Mouse (Mus musculus) adrenal gland, adult 2 months (tissue): ENCODE results near the gene Tmf1. TPM values are rescaled to one million over a fixed set of nuclear protein-coding genes. Genes with fewer than 3 reads are reported as not detected.
A peak's percentile ranks its signal among the peaks of the same experiment; 100 is the strongest.

ENCODE experiments used
- DNase-seq: peaks from one replicate; pipeline ENCODE4 v3.0.0; 2021
- long read RNA-seq: library from polyadenylated mRNA; stranded (forward); transcript quantifications from one replicate; pipeline ENCODE4 v2.0.0, GENCODE M21; 2021
- polyA plus RNA-seq: library from polyadenylated mRNA; depleted of rRNA; stranded (reverse); fragments of >200 nt; gene quantifications from 2 replicates; pipeline ENCODE4 v1.2.3, GENCODE M21; 2012; rRNA removed
- total RNA-seq, 2 experiments: library from RNA; stranded (reverse); gene quantifications; 2 replicates each; pipeline ENCODE4 v1.2.3; 2021

Gene Tmf1
- total RNA-seq: 10 to 100 TPM; 49.3 to 61.8 TPM
- 1.9 and 2.4 TPM in 2 replicates for polyA plus RNA-seq
- long read RNA-seq, full-length matches to known transcripts: 7 of 10 reads
- long read RNA-seq, partial matches to known transcripts: 2 of 10 reads
- long read RNA-seq, other reads (novel, unspliced or antisense): 1 of 10 reads

DNA sequence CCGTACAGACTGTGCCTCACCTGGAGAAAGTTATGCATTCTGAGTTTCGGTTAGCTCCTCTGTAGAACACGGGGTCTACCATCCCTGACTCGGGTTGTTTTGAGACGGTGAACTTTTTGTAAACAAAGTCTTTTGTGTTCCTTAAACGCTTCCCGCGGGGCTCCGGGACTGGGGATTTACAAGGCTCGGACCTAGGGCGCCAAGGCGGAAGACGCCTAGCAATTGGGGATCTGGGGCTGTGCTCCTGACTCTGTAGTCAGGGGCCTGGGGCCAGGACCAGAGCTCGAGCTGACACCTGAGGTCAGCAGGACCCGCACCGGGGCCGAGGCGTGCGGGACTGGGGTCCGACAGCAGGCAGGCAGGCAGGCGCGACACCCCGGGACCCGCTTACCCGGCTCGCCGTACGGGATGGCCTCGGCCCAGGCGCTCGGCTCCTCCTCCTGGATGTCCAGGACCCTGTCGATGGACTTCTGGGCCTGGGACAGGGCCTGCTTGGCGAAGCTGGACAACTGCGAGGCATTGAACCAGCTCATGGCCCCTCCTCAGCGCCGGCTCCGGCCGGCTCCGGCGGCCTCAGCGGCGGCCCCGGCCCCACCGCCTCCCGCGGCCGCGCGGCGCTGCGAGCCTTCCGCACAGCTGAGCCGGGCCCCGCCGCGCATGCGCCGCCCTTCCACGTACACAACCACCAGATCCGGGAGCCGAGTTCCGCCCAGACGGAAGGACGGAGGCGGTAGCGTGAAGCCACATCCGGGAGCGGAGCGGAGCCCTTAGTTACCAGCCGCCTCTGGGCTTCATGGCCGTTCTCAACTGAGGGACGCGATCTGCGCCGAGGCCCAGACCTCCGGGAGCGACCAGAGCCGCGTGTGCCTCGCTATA is at the start of gene Tmf1:
TSS of gene Tmf1 (minus strand) at position 632 of the 876 bp plus-strand sequence.
- DNase-seq: peak; percentile 98

- no peak for DNase-seq
These were observed 48.3 kb upstream of the Tmf1 start for GRCm38 (mm10) chr6:97227067-97227847.

- no peak for DNase-seq
These were observed 47.2 kb upstream of the Tmf1 start for GRCm38 (mm10) chr6:97226083-97226491.

GRCm38 (mm10) chr6:97224505-97224904 is 45.6 kb upstream of the Tmf1 start:
- DNase-seq: no peak

- no peak for DNase-seq
These were observed 44.6 kb upstream of the Tmf1 start for GRCm38 (mm10) chr6:97223566-97223965.

- no peak for DNase-seq
These were observed 44.1 kb upstream of the Tmf1 start for GRCm38 (mm10) chr6:97222931-97223467.

DNA sequence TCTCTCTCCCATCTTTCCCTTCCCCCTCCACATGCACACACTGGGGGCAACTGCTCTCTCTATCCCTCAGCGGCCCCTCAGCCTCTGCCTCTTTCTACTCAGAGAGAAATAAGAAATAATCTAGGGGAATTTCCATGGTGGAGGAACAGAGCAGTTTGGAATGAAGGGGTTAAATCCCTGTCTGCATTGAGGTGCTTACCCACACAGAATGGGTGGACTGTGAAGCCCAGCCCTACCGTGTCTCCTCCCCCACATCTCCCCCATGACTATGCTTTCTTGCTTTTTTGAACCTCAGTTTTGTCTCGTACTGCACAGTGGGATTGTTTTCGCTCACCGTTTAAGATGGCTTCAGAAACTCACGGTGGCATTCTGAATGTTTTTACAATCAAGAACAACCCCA is 43.4 kb upstream of the Tmf1 start:
- DNase-seq: no peak

DNA sequence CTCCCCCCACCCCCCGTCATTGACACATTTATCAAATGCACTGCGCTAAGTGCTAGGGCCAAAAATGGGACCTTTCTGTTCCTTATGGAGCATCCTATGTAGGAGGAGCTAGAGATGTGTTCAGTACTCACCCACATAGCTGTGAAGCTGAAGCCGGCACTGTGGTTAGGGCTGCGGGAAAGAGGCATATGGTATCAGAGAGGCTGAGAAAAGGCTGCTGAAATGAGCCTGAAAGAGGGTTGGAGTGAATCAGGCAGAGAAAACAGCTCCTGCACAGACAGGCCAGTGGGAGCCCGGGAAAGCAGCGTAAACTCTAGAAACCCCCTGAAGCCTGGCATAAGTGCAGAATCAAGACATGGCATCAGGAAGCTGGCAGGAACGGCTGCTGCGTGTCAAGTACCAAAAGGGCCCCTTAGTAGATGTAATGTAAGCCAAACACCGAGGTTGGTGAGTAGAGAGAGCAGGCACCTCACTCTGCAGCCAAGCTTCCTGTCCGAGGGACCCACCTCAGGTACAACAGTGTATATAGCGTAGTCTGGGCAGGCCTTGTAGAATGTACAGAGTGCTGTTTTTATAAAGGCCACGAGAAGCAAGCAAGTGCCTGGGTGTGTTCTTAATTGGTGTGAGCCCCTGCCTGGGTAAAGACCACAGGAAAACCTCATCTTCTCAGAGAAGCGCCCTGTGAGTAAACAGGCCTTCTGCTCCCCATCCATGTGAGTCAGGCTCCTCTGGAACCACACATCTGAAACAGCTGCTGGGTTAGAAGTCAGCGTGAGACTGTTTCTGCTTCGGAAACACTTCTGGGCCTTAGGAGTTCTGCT is 42.5 kb upstream of the Tmf1 start:
- DNase-seq: no peak

- no peak for DNase-seq
These were observed 41.8 kb upstream of the Tmf1 start for GRCm38 (mm10) chr6:97220672-97221071.

DNA sequence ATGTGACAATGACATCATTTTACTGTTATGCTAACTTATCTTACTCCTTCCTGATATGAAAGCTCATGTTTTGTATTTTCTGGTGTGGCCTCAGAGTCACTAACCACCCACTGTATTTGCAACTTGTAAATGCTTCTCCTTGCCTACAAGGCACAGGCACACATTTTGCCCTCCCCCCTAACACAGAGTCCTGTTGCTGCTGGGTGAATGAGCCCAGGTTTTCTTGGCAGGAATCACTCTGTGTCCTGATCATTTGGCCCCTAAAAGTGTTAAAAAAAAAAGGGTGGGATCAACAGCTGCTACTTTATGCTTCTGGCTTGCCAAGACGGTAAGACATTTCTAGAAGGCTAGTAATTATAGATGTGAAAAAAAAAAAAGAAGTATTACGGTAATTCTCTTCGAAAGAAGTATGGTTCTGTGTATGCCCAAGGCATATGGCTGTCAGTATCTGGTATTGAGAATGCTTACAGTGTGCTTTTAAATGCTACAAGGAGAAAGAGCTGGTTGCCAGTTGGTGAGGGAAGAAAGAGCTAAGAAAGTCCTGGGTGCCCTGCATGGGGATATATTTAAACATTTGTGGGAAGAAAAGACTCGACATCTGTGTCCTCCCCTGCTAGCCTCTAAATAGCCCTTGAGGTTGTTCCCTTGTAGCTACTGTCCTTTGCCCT is 37.4 kb upstream of the Tmf1 start:
- DNase-seq: no peak

- DNase-seq: peak; percentile 84
These were observed 33.1 kb upstream of the Tmf1 start for GRCm38 (mm10) chr6:97211981-97212380.

- DNase-seq: no peak
These were observed 32.2 kb upstream of the Tmf1 start for GRCm38 (mm10) chr6:97210962-97211601.

DNA sequence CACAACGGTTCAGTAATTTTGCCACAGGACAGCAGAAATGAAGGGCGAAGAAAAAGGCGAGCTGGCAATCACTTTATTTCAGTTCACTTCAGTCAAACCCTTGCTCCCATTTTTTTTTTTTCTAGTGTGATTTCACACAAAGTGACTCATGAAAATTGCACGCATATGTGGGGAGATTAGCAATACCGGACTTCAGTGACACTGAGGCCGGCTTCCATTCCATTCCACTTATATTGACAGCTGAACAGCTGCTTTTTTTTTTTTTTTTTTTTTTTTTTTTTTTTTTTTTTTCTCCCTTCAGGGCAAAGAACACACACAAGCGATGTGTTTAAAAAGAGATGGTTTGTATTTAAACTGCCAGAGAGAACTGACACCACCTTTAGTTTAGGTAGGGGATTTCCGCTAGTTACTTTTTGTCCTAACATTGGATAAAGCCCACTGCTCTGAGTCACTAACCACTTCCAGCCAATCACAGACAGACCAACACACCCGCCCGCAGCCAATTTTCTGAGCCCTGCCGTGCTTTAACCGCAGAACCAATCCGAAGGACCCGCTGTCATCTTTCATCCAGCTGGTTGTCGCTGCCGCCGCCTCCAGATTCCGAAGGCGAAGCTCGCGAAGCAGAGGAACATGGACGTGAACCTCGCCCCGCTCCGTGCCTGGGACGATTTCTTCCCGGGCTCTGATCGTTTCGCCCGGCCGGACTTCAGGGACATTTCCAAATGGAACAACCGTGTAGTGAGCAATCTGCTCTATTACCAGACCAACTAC is 31.5 kb upstream of the Tmf1 start, which contains the start of gene Arl6ip5:
TSS of gene Arl6ip5 (plus strand) at position 499 of the 771 bp plus-strand sequence.
- DNase-seq: peak; percentile 94

DNA sequence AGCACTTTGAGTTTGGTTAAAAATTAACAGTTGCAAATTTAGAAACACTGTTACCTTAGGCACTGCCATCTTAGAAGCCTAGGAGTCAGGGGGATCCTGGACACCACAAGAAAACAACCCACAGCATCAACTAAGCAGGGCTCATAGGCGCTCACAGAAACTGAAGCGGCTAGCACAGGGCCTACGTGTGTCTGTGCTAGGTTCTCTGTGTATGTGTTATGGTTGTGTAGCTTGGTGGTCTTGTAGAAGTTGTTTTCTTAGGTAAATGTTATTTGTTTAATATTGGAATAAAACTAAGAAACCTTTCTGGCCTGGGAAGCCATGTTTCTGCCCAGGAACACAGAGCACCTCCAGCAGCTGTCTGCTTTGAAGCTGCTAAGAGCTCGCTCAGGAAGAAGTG is 30.8 kb upstream of the Tmf1 start:
- DNase-seq: no peak

DNA sequence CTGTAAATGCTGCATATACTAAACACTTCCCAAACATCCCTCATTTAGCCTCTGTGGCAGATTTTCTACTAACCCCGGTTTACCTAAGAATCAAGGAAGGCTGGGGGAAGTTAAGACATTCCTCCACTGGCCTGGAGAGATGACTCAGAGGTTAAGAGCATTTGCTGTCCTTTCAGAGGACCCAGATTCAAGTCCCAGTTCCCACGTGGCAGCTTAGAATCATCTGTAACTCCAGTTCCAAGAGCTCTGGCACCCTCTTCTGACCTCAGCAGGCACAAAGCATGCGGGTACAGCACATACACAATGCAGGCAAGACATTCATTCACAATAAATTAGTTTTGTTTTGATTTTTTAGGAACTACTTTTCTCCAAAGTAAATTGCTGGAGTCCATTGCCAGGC is 30.3 kb upstream of the Tmf1 start:
- no peak for DNase-seq

DNA sequence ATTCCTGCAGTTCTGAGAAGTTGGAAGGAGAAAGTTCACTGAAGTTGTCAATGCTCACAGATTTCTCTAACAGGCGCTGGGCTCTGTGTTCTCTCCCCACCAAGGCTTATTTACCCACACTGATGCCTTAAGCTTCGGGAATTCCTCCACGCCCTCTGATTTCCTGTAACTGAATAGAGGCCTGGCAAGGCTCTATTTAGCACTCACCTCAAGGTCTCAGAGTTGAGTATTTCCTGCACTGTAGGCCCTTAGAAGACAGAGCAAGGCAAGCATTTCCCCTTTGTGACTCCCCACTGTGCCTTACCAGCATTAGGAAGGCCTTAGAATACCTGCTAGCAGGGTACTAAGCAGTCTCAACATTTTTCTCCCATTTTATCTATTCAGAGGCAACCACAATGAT is 29.5 kb upstream of the Tmf1 start:
- DNase-seq: no peak

GRCm38 (mm10) chr6:97207085-97207484 is 28.2 kb upstream of the Tmf1 start:
- DNase-seq: no peak

GRCm38 (mm10) chr6:97205439-97205885 is 26.5 kb upstream of the Tmf1 start, which contains the start of gene Uba3:
TSS of gene Uba3 (minus strand) at chr6:97205647.
- peak; percentile 100 for DNase-seq

GRCm38 (mm10) chr6:97204952-97205351 is 26.0 kb upstream of the Tmf1 start:
- peak; percentile 62 for DNase-seq
